Mouse (Mus musculus) stomach, embryonic 15.5 days (tissue): ENCODE results near the gene Icam5. TPM values are rescaled to one million over a fixed set of nuclear protein-coding genes. Genes with fewer than 3 reads are reported as not detected.
"Not testable (repeated sequence)": the region's sequence is repeated elsewhere in the genome, so short reads cannot be mapped to it uniquely, and the experiment has no call there.

Experiments
- ATAC-seq: fragments of 200-750 bp; cut with Nextera tagmentation; 2 replicates; pipeline ENCODE4 v1.8.0; 2017; ENCODE audit warnings: low read depth, moderate number of reproducible peaks, moderate TSS enrichment; ENCODE audit not compliant: insufficient read depth, low FRiP score
- H3K27ac ChIP-seq: fragments of 300-500 bp; sonication (generic); 2 replicates; pipeline ENCODE4 v1.5.1; 2015; ENCODE audit warnings: mild to moderate bottlenecking, inconsistent platforms
- H3K27me3 ChIP-seq: fragments of 300-500 bp; sonication (generic); replicated peaks from 2 replicates; pipeline ENCODE4 v1.6.1; 2015; ENCODE audit warnings: inconsistent platforms
- H3K36me3 ChIP-seq: fragments of 300-500 bp; sonication (generic); 2 replicates; pipeline ENCODE4 v1.6.1; 2015; ENCODE audit warnings: inconsistent platforms
- H3K4me1 ChIP-seq: fragments of 300-500 bp; sonication (generic); 2 replicates; pipeline ENCODE4 v1.6.1; 2015; ENCODE audit warnings: inconsistent platforms
- H3K4me2 ChIP-seq: fragments of 300-500 bp; sonication (generic); 2 replicates; pipeline ENCODE4 v1.6.1; 2015; ENCODE audit warnings: mild to moderate bottlenecking, inconsistent platforms
- H3K4me3 ChIP-seq: fragments of 300-500 bp; sonication (generic); replicated peaks from 2 replicates; pipeline ENCODE4 v1.5.1; 2015; ENCODE audit warnings: inconsistent platforms
- H3K9ac ChIP-seq: fragments of 300-500 bp; sonication (generic); 2 replicates; pipeline ENCODE4 v1.6.1; 2015; ENCODE audit warnings: inconsistent platforms
- H3K9me3 ChIP-seq: fragments of 300-500 bp; sonication (generic); 2 replicates; pipeline ENCODE4 v1.6.1; 2016; ENCODE audit warnings: inconsistent platforms
- WGBS: fragments of 180-500 bp; shearing (Covaris S2); methylation state at CpG from one replicate; pipeline ENCODE4 v1.1.7; 2015; 5-methylcytosine and 5-hydroxymethylcytosine counted together
- polyA plus RNA-seq: library from polyadenylated mRNA; unstranded; fragments of >200 nt; fragmentation: Nextera tagmentation; extraction: Ambion mirVana; gene quantifications from 2 replicates; pipeline ENCODE4 v1.2.1, GENCODE M21; 2015

The Icam5 gene
- 0.05 and 0.21 TPM in 2 replicates for polyA plus RNA-seq

DNA sequence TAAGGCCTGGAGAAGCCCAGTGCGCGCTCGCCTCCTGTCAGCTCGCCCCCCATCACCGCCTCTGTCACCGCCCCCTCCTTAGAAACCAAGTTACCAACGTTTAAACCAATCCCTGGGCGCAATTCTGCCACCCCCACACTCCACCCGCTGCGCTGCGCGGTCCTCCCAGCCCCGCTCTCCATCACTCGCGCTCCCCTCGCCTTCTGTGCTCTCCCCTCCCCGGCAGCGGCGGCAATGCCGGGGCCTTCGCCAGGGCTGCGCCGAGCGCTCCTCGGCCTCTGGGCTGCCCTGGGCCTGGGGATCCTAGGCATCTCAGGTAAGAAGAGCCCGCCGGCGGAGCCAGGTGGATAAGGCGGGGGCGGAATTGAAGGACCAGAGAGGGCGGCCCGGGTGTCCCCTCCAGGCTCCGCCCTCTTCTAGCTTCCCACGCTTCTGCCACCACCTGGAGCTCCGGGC lies at the start of gene Icam5:
Icam5 (plus strand) TSS at position 178 of the 456 bp plus-strand sequence.
- Histone ChIP-seq H3K36me3 (no peaks in the 10 kb centered on the region), H3K4me2 (peak within 1 kb of the TSS; percentile 98), H3K4me1 (peaks cover 44% of the 10 kb centered on the region), H3K4me3 (peak within 1 kb of the TSS; percentile 54), H3K27ac (peak within 1 kb of the TSS; percentile 55; the same call in 1 of the 2 replicates), H3K9ac (peak within 1 kb of the TSS; percentile 26; the same call in 1 of the 2 replicates), H3K9me3 (no peaks in the 10 kb centered on the region), H3K27me3 (peaks cover 63% of the 10 kb centered on the region)
- WGBS, result under 1% methylated on average over 35 of the region's 35 CpGs
- no peak for ATAC-seq

DNA sequence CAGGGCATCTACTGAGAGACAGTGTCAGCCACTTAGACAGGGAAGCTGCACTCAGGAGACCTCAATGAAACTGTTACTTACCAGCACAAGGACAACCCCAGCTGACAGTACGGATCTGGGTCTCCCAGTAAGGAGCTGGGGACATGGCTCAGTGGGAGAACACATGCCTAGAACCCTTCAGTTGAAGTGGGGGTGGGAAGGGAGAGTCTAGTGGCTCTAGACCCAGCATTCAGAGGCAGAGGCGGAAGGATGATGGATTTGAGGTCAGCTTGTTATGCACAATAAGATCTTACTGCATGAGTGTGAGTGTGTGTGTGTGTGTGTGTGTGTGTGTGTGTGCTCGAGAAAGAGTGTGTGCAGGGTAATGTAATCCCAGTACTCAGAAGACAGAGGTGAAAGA lies 49.7 kb upstream of the Icam5 start:
- H3K9ac ChIP-seq, result no peak overlapping the region
- H3K27ac ChIP-seq, result no peak overlapping the region
- 62% methylated on average over 3 of the region's 3 CpGs for WGBS
- no peaks in the 10 kb centered on the region for H3K27me3 ChIP-seq
- no peaks in the 10 kb centered on the region for H3K9me3 ChIP-seq
- no peak overlapping the region for H3K4me3 ChIP-seq
- no peak overlapping the region for H3K4me2 ChIP-seq
- no peak for ATAC-seq
- 0 out of 2 replicates have a peak, but pooled peaks cover 8% of the 10 kb centered on the region for H3K4me1 ChIP-seq
- no peaks in the 10 kb centered on the region for H3K36me3 ChIP-seq

DNA sequence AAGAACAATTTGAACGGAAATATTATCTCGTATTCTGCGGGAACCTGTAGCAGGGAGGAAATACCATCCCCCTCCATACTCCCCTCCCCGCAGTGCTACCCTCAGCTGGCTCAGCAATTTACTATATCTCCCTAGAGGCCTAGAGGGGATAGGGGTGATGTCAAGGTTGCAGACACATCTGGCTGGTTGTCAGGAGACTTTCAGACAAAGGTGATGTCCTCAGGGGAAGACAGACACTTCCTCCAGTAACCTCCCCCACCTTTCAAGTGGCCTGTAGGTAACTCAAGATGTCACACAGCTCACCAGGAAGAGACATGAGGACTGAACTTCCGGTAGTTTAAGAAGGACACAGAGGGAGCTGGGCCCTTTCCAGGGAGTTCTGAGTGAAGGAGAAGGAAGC lies 48.7 kb upstream of the Icam5 start:
- no peak for ATAC-seq
- WGBS, result 33% methylated on average over 5 of the region's 5 CpGs

DNA sequence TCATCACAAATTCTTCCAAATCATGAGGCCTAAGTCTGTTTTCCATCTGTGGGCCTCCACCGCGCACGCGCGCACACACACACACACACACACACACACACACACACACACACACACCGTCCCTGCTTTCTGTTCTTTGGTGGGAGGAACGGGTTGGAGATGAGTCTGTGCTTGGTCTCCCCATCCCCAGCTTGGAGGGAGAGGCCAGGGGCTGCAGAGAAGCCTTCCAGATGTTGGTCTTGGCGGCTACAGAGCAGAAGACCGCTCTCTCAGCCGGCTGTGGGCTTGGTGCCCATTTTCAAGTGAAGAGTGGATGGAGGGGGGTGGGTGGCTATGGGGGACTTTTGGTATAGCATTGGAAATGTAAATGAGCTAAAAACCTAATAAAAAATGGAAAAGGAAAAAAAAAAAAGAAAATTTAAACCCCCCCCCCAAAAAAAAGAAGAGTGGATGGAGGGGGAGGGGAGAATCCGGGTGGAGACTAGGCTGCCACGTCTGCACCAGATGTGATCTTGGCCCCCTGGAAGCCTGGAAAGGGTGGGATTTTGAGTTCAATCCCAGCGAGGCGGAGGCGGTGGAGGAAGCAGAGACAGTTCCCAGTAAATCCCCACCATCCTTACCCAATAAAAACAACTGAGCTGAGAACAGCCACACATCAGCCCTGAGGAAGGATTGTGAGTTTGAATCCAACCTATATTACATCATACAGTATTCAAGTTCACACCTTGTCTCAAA lies 44.8 kb upstream of the Icam5 start:
- Histone ChIP-seq H3K27me3 (no peaks in the 10 kb centered on the region), H3K4me3 (no peak overlapping the region), H3K9ac (no peak overlapping the region), H3K4me1 (0 out of 2 replicates have a peak, but pooled peaks cover 14% of the 10 kb centered on the region), H3K4me2 (no peak overlapping the region), H3K27ac (peak overlapping the region; percentile 88), H3K36me3 (no peaks in the 10 kb centered on the region), H3K9me3 (no peaks in the 10 kb centered on the region)
- ATAC-seq, result peak; percentile 81
- 41% methylated on average over 15 of the region's 15 CpGs for WGBS

More for the DNA sequence above, 48.7 kb upstream of the Icam5 start:
- Histone ChIP-seq H3K4me1 (0 out of 2 replicates have a peak, but pooled peaks cover 14% of the 10 kb centered on the region), H3K4me2 (no peak overlapping the region), H3K9ac (no peak overlapping the region), H3K36me3 (no peaks in the 10 kb centered on the region), H3K9me3 (no peaks in the 10 kb centered on the region), H3K4me3 (no peak overlapping the region), H3K27me3 (no peaks in the 10 kb centered on the region), H3K27ac (no peak overlapping the region)

DNA sequence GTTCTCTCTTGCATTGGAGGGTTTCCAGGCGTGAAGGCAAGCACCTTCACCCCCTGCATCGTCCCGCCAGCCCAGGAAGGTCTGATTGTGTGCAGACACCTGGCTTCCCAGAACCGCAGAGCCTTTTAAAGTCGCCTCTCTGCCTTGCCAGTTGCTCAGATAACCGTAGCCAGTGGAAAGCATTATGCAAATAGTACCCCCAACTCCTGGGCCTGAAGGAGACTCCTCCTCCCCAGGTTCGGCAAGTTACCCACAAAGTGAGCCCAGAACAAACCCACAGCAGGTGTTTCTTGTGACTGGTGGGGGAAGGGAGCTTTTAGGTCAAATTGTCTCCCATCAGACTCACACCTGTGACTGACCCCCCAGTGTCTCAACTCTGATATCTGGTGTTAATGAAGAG lies 43.9 kb upstream of the Icam5 start:
- 0 out of 2 replicates have a peak, but pooled peaks have one; percentile 12 for ATAC-seq
- 28% methylated on average over 7 of the region's 7 CpGs for WGBS
- H3K4me2 ChIP-seq, result no peak overlapping the region
- no peak overlapping the region for H3K4me3 ChIP-seq
- H3K27ac ChIP-seq, result peak overlapping the region; percentile 88
- H3K4me1 ChIP-seq, result 0 out of 2 replicates have a peak, but pooled peaks cover 17% of the 10 kb centered on the region
- no peaks in the 10 kb centered on the region for H3K27me3 ChIP-seq
- no peaks in the 10 kb centered on the region for H3K9me3 ChIP-seq
- no peaks in the 10 kb centered on the region for H3K36me3 ChIP-seq
- H3K9ac ChIP-seq, result no peak overlapping the region

DNA sequence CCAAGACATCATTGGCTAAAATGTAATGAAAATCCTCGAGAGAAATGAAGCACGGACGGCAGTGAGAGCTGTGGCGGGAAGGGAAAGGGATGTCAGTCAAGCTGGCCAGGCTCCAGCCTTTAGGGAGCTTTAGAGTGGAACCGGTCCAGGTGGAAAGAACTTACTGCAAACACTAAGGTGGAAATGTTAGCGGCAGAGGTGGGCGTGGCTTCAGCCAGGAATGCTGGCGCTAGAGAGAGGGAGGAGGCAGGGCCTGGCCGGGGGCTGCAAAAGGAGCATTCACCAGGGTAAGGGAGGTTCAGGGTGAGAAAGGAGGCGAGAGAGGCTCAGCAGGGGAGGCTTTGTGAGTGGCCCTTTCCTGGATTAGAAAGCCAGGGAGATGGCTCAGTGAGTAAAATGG lies 41.0 kb upstream of the Icam5 start:
- ATAC-seq, result no peak
- Histone ChIP-seq H3K4me1 (0 out of 2 replicates have a peak, but pooled peaks cover 19% of the 10 kb centered on the region), H3K27me3 (no peaks in the 10 kb centered on the region), H3K9me3 (no peaks in the 10 kb centered on the region), H3K36me3 (no peaks in the 10 kb centered on the region), H3K9ac (no peak overlapping the region), H3K27ac (0 out of 2 replicates have a peak overlapping the region, but pooled peaks have one; percentile 6), H3K4me2 (no peak overlapping the region), H3K4me3 (no peak overlapping the region)
- 5% methylated on average over 10 of the region's 10 CpGs for WGBS

DNA sequence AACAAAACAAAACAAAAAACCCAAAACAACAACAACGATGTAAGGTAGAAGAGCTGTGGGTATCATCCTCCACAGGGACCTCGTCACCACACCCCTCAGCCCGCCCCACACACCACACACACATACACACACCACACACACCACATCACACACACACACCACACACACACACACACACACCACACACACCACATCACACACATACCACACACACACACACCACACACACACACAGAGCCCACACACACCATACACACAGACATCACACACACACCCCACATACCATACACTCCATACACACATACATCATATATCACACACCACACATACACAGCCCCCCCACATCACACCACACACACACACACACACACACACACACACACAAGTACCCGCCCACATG lies 40.3 kb upstream of the Icam5 start:
- Histone ChIP-seq H3K9ac (no peak overlapping the region), H3K4me1 (0 out of 2 replicates have a peak, but pooled peaks cover 19% of the 10 kb centered on the region), H3K36me3 (no peaks in the 10 kb centered on the region), H3K27ac (no peak overlapping the region), H3K4me2 (no peak overlapping the region), H3K27me3 (no peaks in the 10 kb centered on the region), H3K4me3 (no peak overlapping the region), H3K9me3 (no peaks in the 10 kb centered on the region)
- no peak for ATAC-seq
- 86% methylated on average over 4 of the region's 4 CpGs for WGBS

DNA sequence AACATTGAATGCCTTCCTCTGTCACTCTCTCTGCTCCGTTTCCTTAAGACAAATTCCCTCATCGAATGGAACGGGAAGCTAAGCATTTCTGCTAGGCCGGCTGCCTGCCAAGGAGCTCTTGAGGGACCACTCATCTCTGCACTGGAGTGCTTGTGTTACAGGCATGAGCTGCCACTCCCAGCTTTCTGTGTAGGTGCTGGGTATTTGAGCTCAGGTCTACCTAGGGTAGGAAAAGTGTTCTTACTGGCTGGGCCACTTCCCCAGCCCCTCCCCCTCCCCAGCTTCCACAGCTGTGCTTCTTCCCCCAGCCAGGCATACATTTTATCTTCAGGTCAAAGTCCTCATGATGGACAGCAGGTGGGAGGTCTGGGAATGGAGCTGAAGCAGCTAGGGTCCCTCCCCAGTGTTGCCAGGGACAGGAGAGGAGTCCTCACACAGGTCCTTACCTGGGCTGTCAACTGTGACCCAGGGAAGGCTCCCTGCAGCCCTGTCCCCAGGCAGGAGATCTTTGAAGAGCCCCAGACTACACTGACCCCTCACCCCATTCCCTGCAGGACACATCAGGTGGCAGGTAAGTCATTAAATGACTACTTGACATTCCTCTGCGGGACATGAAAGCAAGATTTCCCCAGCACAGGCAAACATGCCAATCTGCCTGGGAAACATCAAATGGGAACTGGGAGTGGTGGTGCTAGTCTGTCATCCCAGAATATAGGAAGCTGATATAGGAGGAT lies 38.5 kb upstream of the Icam5 start:
- H3K27me3 ChIP-seq, result no peaks in the 10 kb centered on the region
- 0 out of 2 replicates have a peak, but pooled peaks cover 12% of the 10 kb centered on the region for H3K4me1 ChIP-seq
- no peaks in the 10 kb centered on the region for H3K36me3 ChIP-seq
- H3K9me3 ChIP-seq, result no peaks in the 10 kb centered on the region
- H3K4me3 ChIP-seq, result no peak overlapping the region
- 0 out of 2 replicates have a peak overlapping the region, but pooled peaks have one; percentile 0 for H3K4me2 ChIP-seq
- ATAC-seq, result peak; percentile 63; the same call in 1 of the 2 replicates
- 34% methylated on average over 5 of the region's 5 CpGs for WGBS
- H3K27ac ChIP-seq, result peak overlapping the region; percentile 57
- H3K9ac ChIP-seq, result no peak overlapping the region

DNA sequence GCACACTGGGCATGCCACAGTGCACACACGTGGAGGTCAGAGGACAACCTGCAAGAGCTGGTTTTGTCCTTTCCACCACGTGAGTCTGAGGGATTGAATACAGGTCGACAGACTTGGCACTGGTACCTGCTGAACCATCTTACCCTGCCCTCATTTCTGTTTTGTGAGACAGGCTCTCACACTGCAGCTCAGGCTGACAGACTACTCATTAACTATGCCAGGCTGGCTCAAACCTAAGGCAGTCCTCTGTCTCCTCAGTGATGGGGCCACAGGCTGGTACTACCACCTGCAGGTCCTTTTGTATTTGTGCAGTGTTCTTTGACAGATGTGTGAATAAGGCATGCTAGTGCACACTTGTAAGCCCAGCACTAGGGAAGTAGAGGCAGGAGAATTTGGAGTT lies 36.8 kb upstream of the Icam5 start:
- ATAC-seq, result no peak

DNA sequence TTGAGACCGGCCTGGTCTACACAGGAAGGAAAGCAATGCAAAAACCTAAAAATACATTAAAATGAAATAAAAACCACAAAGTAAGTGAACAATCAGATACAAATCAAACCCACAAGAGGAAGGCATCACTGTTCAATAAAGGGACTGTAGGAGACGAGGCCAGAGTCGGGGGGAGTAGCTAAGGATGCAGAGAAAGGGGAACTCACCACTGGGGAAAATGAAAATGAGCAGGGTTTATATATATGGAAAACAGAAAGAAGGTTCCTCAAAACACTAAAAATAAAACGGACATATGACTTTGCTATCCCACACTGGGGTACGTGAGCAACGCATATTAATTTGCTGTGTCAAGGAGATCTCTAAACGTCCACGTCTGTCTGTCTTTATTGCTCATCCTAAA lies 34.8 kb upstream of the Icam5 start:
- H3K9ac ChIP-seq, result no peak overlapping the region
- ATAC-seq, result no peak
- 82% methylated on average over 8 of the region's 8 CpGs for WGBS

More for the DNA sequence above, 36.8 kb upstream of the Icam5 start:
- Histone ChIP-seq H3K4me3 (no peak overlapping the region), H3K4me1 (0 out of 2 replicates have a peak, but pooled peaks cover 12% of the 10 kb centered on the region), H3K9me3 (no peaks in the 10 kb centered on the region), H3K27me3 (no peaks in the 10 kb centered on the region), H3K4me2 (no peak overlapping the region), H3K9ac (no peak overlapping the region), H3K36me3 (no peaks in the 10 kb centered on the region), H3K27ac (no peak overlapping the region)
- WGBS, result 68% methylated on average over 3 of the region's 3 CpGs

DNA sequence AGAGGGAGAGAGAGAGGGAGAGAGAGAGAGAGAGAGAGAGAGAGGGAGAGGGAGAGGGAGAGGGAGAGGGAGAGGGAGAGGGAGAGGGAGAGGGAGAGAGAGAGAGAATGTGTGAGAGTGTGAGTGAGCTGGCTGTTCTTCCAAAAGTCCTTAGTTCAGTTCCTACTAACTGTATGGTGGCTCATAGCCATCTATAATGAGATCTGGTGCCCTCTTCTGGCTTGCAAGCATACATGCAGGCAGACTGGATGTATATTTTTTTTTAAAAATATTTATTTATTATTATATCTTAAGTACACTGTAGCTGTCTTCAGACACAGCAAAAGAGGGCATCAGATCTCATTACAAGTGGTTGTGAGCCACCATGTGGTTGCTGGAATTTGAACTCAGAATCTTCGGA lies 33.5 kb upstream of the Icam5 start:
- H3K4me3 ChIP-seq, H3K9me3 ChIP-seq, H3K36me3 ChIP-seq, ATAC-seq, H3K27me3 ChIP-seq, H3K4me2 ChIP-seq, H3K9ac ChIP-seq, H3K27ac ChIP-seq, H3K4me1 ChIP-seq: not testable (repeated sequence)
- WGBS, result 57% methylated on average over 1 of the region's 1 CpGs

More for the DNA sequence above, 34.8 kb upstream of the Icam5 start:
- Histone ChIP-seq H3K27me3 (no peaks in the 10 kb centered on the region), H3K4me3 (no peak overlapping the region), H3K27ac (no peak overlapping the region), H3K4me1 (0 out of 2 replicates have a peak, but pooled peaks cover 7% of the 10 kb centered on the region), H3K9me3 (no peaks in the 10 kb centered on the region), H3K4me2 (no peak overlapping the region), H3K36me3 (no peaks in the 10 kb centered on the region)

DNA sequence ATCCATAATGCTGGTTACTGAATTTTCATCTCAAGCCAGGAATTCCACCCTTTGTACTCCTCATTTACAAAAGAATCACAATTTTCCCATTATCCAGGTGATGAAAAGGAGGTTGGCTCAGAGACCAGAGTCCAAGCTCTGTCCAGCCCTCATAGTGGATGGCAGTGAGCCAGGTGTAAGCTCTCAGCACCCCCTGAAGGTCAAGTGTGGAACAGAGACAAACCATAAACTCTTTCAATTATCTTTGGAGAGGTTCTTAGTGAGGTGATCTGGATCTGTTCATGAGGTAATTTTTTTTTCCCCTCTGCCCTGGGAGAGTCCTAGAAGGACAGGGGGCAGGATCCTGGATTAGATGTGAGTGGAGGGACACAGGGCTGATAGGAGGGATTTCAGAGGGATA lies 31.1 kb upstream of the Icam5 start:
- no peak overlapping the region for H3K27ac ChIP-seq
- H3K4me3 ChIP-seq, result no peak overlapping the region
- H3K9me3 ChIP-seq, result no peaks in the 10 kb centered on the region
- H3K4me2 ChIP-seq, result no peak overlapping the region
- no peak for ATAC-seq
- H3K9ac ChIP-seq, result no peak overlapping the region
- no peaks in the 10 kb centered on the region for H3K27me3 ChIP-seq
- peaks cover 5% of the 10 kb centered on the region; the same call in 1 of the 2 replicates for H3K36me3 ChIP-seq
- H3K4me1 ChIP-seq, result peaks cover 9% of the 10 kb centered on the region
